Mouse (Mus musculus): Measurements from ENCODE around the gene Tex2. TPM values are rescaled to one million over a fixed set of nuclear protein-coding genes. Genes with fewer than 3 reads are reported as not detected.

Gene Tex2
- polyA plus RNA-seq, 1 experiment = 16.7 TPM

GRCm38 (mm10) chr11:106486042-106486865 lies 127.0 kb downstream of the Tex2 start:
- DNase-seq (ENCODE audit: low spot score) = no peak

GRCm38 (mm10) chr11:106485611-106486010 lies 127.6 kb downstream of the Tex2 start:
- DNase-seq (ENCODE audit: low spot score) = no peak

GRCm38 (mm10) chr11:106484875-106485274 lies 128.3 kb downstream of the Tex2 start:
- no peak for DNase-seq (ENCODE audit: low spot score)

GRCm38 (mm10) chr11:106482867-106483266 lies 130.4 kb downstream of the Tex2 start:
- no peak for DNase-seq (ENCODE audit: low spot score)

GRCm38 (mm10) chr11:106481651-106482050 lies 131.6 kb downstream of the Tex2 start:
- DNase-seq (ENCODE audit: low spot score) = no peak

GRCm38 (mm10) chr11:106480530-106480885 lies 132.7 kb downstream of the Tex2 start:
- no peak for DNase-seq (ENCODE audit: low spot score)

GRCm38 (mm10) chr11:106479619-106480529 lies 133.3 kb downstream of the Tex2 start:
- DNase-seq (ENCODE audit: low spot score) = no peak

- no peak for DNase-seq (ENCODE audit: low spot score)
Measured at GRCm38 (mm10) chr11:106478745-106479144, 134.5 kb downstream of the Tex2 start.

GRCm38 (mm10) chr11:106477505-106478160 lies 135.6 kb downstream of the Tex2 start:
- DNase-seq (ENCODE audit: low spot score) = no peak

GRCm38 (mm10) chr11:106475309-106475708 lies 137.9 kb downstream of the Tex2 start:
- no peak for DNase-seq (ENCODE audit: low spot score)

GRCm38 (mm10) chr11:106471629-106472028 lies 141.6 kb downstream of the Tex2 start:
- no peak for DNase-seq (ENCODE audit: low spot score)

GRCm38 (mm10) chr11:106468509-106468908 lies 144.7 kb downstream of the Tex2 start:
- no peak for DNase-seq (ENCODE audit: low spot score)

- no peak for DNase-seq (ENCODE audit: low spot score)
Measured at GRCm38 (mm10) chr11:106465932-106466331, 147.3 kb downstream of the Tex2 start.

- no peak for DNase-seq (ENCODE audit: low spot score)
Measured at GRCm38 (mm10) chr11:106465545-106465903, 147.7 kb downstream of the Tex2 start.

- DNase-seq (ENCODE audit: low spot score) = no peak
Measured at GRCm38 (mm10) chr11:106464681-106465544, 148.3 kb downstream of the Tex2 start.

- DNase-seq (ENCODE audit: low spot score) = no peak
Measured at GRCm38 (mm10) chr11:106463845-106464244, 149.4 kb downstream of the Tex2 start.

- DNase-seq (ENCODE audit: low spot score) = no peak
Measured at GRCm38 (mm10) chr11:106462309-106462708, 150.9 kb downstream of the Tex2 start.

GRCm38 (mm10) chr11:106461145-106461932 lies 151.9 kb downstream of the Tex2 start:
- no peak for DNase-seq (ENCODE audit: low spot score)

GRCm38 (mm10) chr11:106460671-106461070 lies 152.6 kb downstream of the Tex2 start:
- no peak for DNase-seq (ENCODE audit: low spot score)

- no peak for DNase-seq (ENCODE audit: low spot score)
Measured at GRCm38 (mm10) chr11:106458540-106458939, 154.7 kb downstream of the Tex2 start.
